Mouse (Mus musculus) olfactory bulb, adult 2 months (tissue): Measurements from ENCODE around the gene Sh3bp4. TPM values are rescaled to one million over a fixed set of nuclear protein-coding genes. Genes with fewer than 3 reads are reported as not detected.

Experiments
- H3K27ac ChIP-seq: fragments of 200-500 bp; 2 replicates; pipeline ENCODE4 v1.5.1; 2012; ENCODE audit warnings: low read depth, low read length; ENCODE audit not compliant: insufficient read depth
- H3K4me1 ChIP-seq: fragments of 200-500 bp; 2 replicates; pipeline ENCODE4 v1.6.1; 2012; ENCODE audit warnings: low read length; ENCODE audit not compliant: control insufficient read depth, insufficient read depth
- H3K4me3 ChIP-seq: fragments of 200-500 bp; 2 replicates; pipeline ENCODE4 v1.5.1; 2012; ENCODE audit warnings: mild to moderate bottlenecking, low read depth, low read length, moderate library complexity; ENCODE audit not compliant: insufficient read depth
- CTCF ChIP-seq: fragments of 200-500 bp; IDR thresholded peaks from 2 replicates; pipeline ENCODE4 v1.5.1; 2012; ENCODE audit warnings: low read depth, mild to moderate bottlenecking, low read length, moderate library complexity; ENCODE audit not compliant: insufficient read depth
- POLR2A ChIP-seq: fragments of 200-500 bp; IDR thresholded peaks from 2 replicates; pipeline ENCODE4 v1.6.1; 2012; ENCODE audit warnings: mild to moderate bottlenecking, low read depth, low read length, moderate library complexity; ENCODE audit not compliant: insufficient read depth
- WGBS: fragments of 180-500 bp; shearing (Covaris S2); methylation state at CpG from one replicate; pipeline ENCODE4 v1.1.7; 2018; 5-methylcytosine and 5-hydroxymethylcytosine counted together
- polyA plus RNA-seq: library from polyadenylated mRNA; stranded (reverse); fragments of >200 nt; gene quantifications from 2 replicates; pipeline ENCODE4 v1.2.4, GENCODE M21; 2012; ENCODE audit warnings: low replicate concordance; ENCODE audit not compliant: missing spikeins, insufficient read depth, insufficient read length

The Sh3bp4 gene
- polyA plus RNA-seq, 1 experiment, result not detected

GRCm38 (mm10) chr1:89088144-89088543 is 17.9 kb downstream of the Sh3bp4 start:
- no peak overlapping the region for H3K27ac ChIP-seq
- H3K4me3 ChIP-seq, result no peak overlapping the region
- H3K4me1 ChIP-seq, result peaks cover 33% of the 10 kb centered on the region
- 62% methylated on average over 10 of the region's 10 CpGs for WGBS
- no peak for TF ChIP-seq POLR2A
- TF ChIP-seq CTCF, result no peak

DNA sequence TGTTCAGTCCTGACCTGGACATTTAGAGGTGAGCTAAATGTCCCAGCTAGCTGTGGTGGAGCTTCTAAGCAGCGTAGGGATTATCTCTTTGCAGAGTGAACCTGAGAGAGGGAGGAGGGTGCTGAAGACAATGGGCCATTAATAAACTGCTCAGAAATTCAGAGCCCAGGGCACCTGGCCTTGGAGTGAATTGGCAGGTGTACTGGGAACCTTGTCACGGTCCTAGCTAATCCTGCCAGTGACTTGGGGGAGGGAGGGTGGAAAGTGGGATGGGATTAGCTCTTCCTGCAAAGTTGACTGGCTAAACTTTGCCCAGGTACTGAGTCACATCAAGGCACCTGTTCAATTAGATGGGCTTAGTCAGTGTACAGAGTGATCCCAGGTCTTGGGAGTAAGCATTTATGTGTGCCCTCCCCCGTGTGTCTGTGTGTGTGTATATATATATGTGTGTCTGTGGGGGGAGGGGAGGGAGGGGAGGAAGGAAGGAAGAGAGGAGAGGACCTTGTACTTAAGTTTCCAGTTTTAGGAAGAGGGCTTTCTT is 18.6 kb downstream of the Sh3bp4 start:
- TF ChIP-seq POLR2A, result no peak
- TF ChIP-seq CTCF, result no peak
- WGBS, result 76% methylated on average over 3 of the region's 3 CpGs
- no peak overlapping the region for H3K27ac ChIP-seq
- peaks cover 32% of the 10 kb centered on the region for H3K4me1 ChIP-seq
- no peak overlapping the region for H3K4me3 ChIP-seq

- WGBS, result 78% methylated on average over 21 of the region's 21 CpGs
- TF ChIP-seq POLR2A, result no peak
- no peak for TF ChIP-seq CTCF
- Histone ChIP-seq H3K27ac (no peak overlapping the region), H3K4me1 (peaks cover 36% of the 10 kb centered on the region), H3K4me3 (no peak overlapping the region)
These were observed 19.8 kb downstream of the Sh3bp4 start for GRCm38 (mm10) chr1:89089821-89090600.

DNA sequence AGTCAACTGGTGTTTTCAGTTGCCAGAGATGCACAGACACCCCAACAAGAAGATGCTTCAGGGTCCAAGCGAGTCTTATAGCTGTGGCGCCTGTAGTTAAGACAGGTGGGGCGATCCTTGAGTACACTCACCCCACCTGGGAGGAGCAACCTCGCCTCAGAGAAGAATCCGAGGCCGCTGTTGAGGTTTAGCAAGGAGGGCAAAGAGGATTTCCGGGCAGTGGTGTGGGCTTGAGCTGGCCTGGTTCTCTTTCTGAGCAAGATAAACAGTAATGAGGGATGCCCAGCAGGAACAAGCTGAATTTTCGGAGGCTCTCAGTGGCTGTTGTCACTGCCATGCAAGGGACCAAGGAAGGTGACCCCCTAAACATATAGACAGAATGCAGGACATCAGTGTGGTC is 20.5 kb downstream of the Sh3bp4 start:
- H3K4me3 ChIP-seq, result no peak overlapping the region
- peaks cover 37% of the 10 kb centered on the region for H3K4me1 ChIP-seq
- WGBS, result 85% methylated on average over 8 of the region's 8 CpGs
- H3K27ac ChIP-seq, result no peak overlapping the region
- TF ChIP-seq POLR2A (no peak), CTCF (no peak)

DNA sequence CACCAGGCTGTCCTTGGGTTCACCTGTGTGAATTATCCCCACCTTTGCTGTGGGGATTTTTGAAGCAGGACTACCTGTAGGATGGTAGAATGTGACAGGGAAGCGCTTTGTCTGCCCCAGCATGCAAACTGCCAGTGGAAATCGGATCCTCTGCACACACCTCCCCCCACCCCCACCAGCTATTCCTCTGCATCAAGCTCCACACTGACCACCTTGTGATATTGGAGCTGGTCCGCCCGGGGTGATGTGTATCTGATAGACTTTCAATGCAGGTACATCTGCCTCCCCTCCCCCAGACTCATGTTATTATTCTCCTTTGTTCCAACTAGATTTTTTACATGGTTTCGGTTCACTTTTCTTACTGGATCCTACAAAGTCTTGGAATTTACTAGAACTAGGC is 21.8 kb downstream of the Sh3bp4 start:
- no peak overlapping the region for H3K4me3 ChIP-seq
- H3K4me1 ChIP-seq, result peaks cover 36% of the 10 kb centered on the region
- 65% methylated on average over 5 of the region's 5 CpGs for WGBS
- H3K27ac ChIP-seq, result no peak overlapping the region
- TF ChIP-seq CTCF, result no peak
- TF ChIP-seq POLR2A, result no peak

DNA sequence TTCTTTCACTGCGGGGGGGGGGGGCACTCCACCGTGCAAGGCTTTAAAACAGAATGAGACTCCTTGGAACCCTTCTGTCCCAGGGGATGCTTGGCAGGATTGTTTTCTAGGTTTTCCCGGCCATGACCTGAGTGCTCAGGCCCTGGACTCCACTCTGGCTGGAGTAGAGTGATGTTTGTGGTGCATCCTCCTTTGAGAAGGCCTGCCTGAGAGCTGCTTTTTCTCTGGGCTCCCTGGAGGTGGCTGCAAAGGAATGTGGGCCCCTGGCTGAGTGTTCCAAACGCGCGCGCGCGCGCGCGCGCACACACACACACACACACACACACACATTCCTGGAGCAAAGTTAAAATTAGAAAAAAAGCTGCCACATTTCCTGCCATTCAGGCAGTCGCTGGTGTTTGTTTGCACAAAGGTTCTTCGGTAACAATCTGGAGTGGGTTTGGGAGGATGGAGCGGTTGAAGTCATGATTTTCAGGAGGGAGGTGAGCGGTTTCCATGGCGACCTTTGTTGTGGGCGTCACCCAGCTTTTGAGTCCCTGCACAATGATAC is 22.3 kb downstream of the Sh3bp4 start:
- WGBS, result 14% methylated on average over 19 of the region's 19 CpGs
- H3K4me1 ChIP-seq, result peaks cover 36% of the 10 kb centered on the region

DNA sequence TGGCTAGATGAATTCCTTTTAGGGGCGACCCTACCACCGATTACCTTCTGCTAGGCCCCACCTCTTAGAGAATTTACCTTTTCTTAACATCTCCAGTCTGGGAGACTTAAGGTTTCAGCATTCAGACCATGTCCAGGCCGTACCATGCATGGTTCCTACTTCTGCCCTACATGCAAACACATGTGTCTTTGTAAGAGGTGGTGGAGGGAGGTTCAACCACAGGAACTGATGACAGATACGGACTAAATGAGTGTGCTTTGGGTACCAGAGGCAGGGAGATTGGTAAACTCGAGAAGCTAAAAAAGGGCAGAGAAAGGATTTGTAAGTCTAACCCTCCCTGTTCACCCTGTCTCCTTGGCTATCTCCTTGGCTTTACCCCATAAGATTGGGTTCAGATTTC is 23.5 kb downstream of the Sh3bp4 start:
- TF ChIP-seq CTCF (no peak), POLR2A (no peak)
- Histone ChIP-seq H3K27ac (no peak overlapping the region), H3K4me1 (peaks cover 30% of the 10 kb centered on the region), H3K4me3 (no peak overlapping the region)
- 76% methylated on average over 5 of the region's 5 CpGs for whole genome bisulfite sequencing

More for the DNA sequence above, 22.3 kb downstream of the Sh3bp4 start:
- no peak for TF ChIP-seq CTCF
- no peak for TF ChIP-seq POLR2A
- Histone ChIP-seq H3K27ac (no peak overlapping the region), H3K4me3 (no peak overlapping the region; the same call in 1 of the 2 replicates)

GRCm38 (mm10) chr1:89094416-89094815 is 24.2 kb downstream of the Sh3bp4 start:
- no peak overlapping the region for H3K27ac ChIP-seq
- TF ChIP-seq CTCF (no peak), POLR2A (no peak)
- WGBS, result 69% methylated on average over 4 of the region's 4 CpGs
- no peak overlapping the region for H3K4me3 ChIP-seq
- H3K4me1 ChIP-seq, result peaks cover 27% of the 10 kb centered on the region
